8 mouse cellular contexts compared by ENCODE assay signal in the genomic region with DNA sequence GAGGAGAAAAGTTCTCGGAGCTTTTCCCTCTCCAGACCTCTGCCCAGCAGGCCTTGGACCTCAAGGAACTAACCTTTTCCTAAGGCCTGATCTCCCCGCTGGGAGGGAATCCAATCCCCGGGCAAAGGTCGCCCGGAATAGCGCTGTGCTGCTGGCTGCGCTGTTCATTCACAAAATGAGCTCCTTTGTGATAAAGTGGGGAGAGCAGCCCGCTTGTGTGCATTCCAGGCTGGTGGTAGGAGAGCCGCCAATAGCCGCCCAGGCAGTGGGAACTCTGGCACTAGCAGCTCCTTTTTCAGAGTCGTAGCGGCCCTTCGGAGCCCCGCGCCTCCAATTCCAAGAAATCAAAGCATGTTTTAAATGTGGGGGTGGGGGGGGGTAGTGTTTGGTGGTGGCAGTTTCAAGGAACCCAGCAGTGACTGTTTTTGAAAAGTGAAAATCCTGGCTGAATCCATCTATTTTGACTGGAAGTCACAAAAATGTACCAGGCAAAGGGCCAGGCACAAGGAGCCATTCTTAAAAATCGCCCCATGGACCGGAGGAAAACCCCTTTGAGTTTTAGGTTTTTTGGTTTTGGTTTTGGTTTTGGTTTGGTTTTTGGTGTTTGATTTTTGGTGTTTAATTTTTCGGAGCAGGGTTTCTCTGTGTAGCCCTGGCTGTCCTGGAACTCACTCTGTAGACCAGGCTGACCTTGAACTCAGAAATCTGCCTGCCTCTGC.
DNase-seq lines count a peak whose midpoint lies in the region; ATAC-seq lines count a peak whose summit lies in the region.

No protein-coding gene starts in this region.

- H3K4me1 ChIP-seq in intestine, embryonic 14.5 days (replicated peaks; ENCODE audit: control insufficient read depth, insufficient read depth, low read length): peaks cover 19% of the 10 kb centered on the region

- H3K9me3 ChIP-seq in intestine, embryonic 14.5 days (ENCODE audit: control insufficient read depth, low read length): no peaks in the 10 kb centered on the region

- H3K4me3 ChIP-seq in intestine, embryonic 14.5 days (ENCODE audit: low read depth, low read length): peak overlapping the region; percentile 15

- no peaks in the 10 kb centered on the region for H3K27me3 ChIP-seq in intestine, embryonic 14.5 days (replicated peaks; ENCODE audit: control insufficient read depth, insufficient read depth, low read length)

- peak; percentile 24; the same call in 1 of the 2 replicates for ATAC-seq in granulocyte monocyte progenitor cell, adult 5-6 weeks (replicated peaks; ENCODE audit: poor library complexity, severe bottlenecking)
- ATAC-seq in intestine, embryonic 14.5 days (replicated peaks; ENCODE audit: low FRiP score, low TSS enrichment, low read depth): peak; percentile 82

- peak overlapping the region; percentile 41; the same call in 1 of the 2 replicates for H3K9ac ChIP-seq in intestine, embryonic 14.5 days (ENCODE audit: low read length)

- DNase-seq in adrenal gland, postnatal 14 days: peak; percentile 80
- peak; percentile 90 for DNase-seq in embryo, embryonic 9.5 days (ENCODE audit: extremely low spot score)
- peak; percentile 86 for DNase-seq in intestine, embryonic 14.5 days (ENCODE audit: low spot score)
- DNase-seq in left cerebral cortex, adult 8-10 months (ENCODE audit: low spot score in 2 of 2): peak; percentile 17 to 40
- peak; percentile 44 for DNase-seq in lung, postnatal 36 days
- DNase-seq in right cerebral cortex, adult 2 months (ENCODE audit: low spot score in 2 of 2): peak; percentile 49 to 54
- no peak for DNase-seq in spleen, postnatal 14 days (ENCODE audit: low spot score in 2 of 2)

- H3K36me3 ChIP-seq in intestine, embryonic 14.5 days (ENCODE audit: control insufficient read depth, insufficient read depth, low read length): no peaks in the 10 kb centered on the region

- 7% methylated on average over 18 of the region's 18 CpGs for WGBS in intestine, embryonic 14.5 days

- H3K4me2 ChIP-seq in intestine, embryonic 14.5 days (ENCODE audit: low read length): peak overlapping the region; percentile 51

- peak overlapping the region; percentile 79 for H3K27ac ChIP-seq in intestine, embryonic 14.5 days (ENCODE audit: low read depth)

Comparison
In these comparisons a context has a peak if more than half of its experiments do, and no peak if none do; other contexts are left out.
1. DNase-seq: peak in adrenal gland, postnatal 14 days (single experiment), embryo, embryonic 9.5 days (single experiment), intestine, embryonic 14.5 days (single experiment), left cerebral cortex, adult 8-10 months (2 of 2), lung, postnatal 36 days (single experiment) and right cerebral cortex, adult 2 months (2 of 2); none in spleen, postnatal 14 days (0 of 2).